Mouse (Mus musculus) G1E (cell line): ENCODE results near the gene Tdgf1. TPM values are rescaled to one million over a fixed set of nuclear protein-coding genes. Genes with fewer than 3 reads are reported as not detected.

Experiments used
- ATAC-seq: 2 replicates; pipeline ENCODE4 v1.8.0; 2016; ENCODE audit warnings: mild to moderate bottlenecking; ENCODE audit not compliant: insufficient number of reproducible peaks, poor library complexity, low FRiP score, severe bottlenecking; ENCODE audit errors: extremely low read depth
- DNase-seq: peaks from one replicate; pipeline ENCODE4 v3.0.0; 2012; ENCODE audit warnings: low spot score
- H3K27me3 ChIP-seq: 2 replicates; pipeline ENCODE4 v1.6.1; 2012; ENCODE audit warnings: mild to moderate bottlenecking, low read length, inconsistent platforms; ENCODE audit not compliant: insufficient read depth
- H3K36me3 ChIP-seq: replicated peaks from 2 replicates; pipeline ENCODE3; 2012; ENCODE audit warnings: mild to moderate bottlenecking, inconsistent platforms
- H3K4me1 ChIP-seq: 2 replicates; pipeline ENCODE4 v1.6.1; 2012; ENCODE audit warnings: low read depth, low read length, inconsistent platforms, mixed read lengths; ENCODE audit not compliant: insufficient read depth
- H3K4me3 ChIP-seq: 2 replicates; pipeline ENCODE4 v1.5.1; 2012; ENCODE audit warnings: low read depth, mild to moderate bottlenecking, inconsistent platforms, low read length, moderate library complexity, mixed read lengths
- H3K9me3 ChIP-seq: replicated peaks from 2 replicates; pipeline ENCODE4 v1.6.1; 2012; ENCODE audit warnings: inconsistent platforms
- CTCF ChIP-seq: IDR thresholded peaks from 2 replicates; pipeline ENCODE4 v1.5.1; 2012; ENCODE audit warnings: low read depth, low read length, inconsistent platforms, mixed read lengths
- GATA1 ChIP-seq: IDR thresholded peaks from 2 replicates; pipeline ENCODE4 v1.6.1; 2012; ENCODE audit warnings: borderline replicate concordance, low read length, inconsistent platforms, mixed read lengths
- GATA2 ChIP-seq: IDR thresholded peaks from 2 replicates; pipeline ENCODE4 v1.6.1; 2012; ENCODE audit warnings: low read depth, low read length, inconsistent platforms, borderline replicate concordance
- POLR2AphosphoS5 ChIP-seq: IDR thresholded peaks from 2 replicates; pipeline ENCODE4 v1.6.1; 2012; ENCODE audit warnings: low read depth, low read length, inconsistent platforms; ENCODE audit not compliant: insufficient replicate concordance
- TAL1 ChIP-seq: conservative IDR thresholded peaks from 2 replicates; pipeline ENCODE4 v1.6.1; 2012; ENCODE audit warnings: low read depth, low read length, inconsistent platforms, mixed read lengths
- polyA plus RNA-seq: library from polyadenylated mRNA; stranded (reverse); fragments of >175 nt; gene quantifications from 2 replicates; pipeline ENCODE4 v1.2.3, GENCODE M21; 2012
- total RNA-seq, 2 experiments: library from RNA; stranded (forward) in 1 of 2; stranded (reverse) in 1 of 2; fragments of 200-1000 nt in 1 of 2; fragments of >200 nt in 1 of 2; fragmentation: Nextera tagmentation in 1 of 2; gene quantifications; 2 replicates each; pipeline ENCODE4 v1.2.3; 2014 to 2017

The Tdgf1 gene
- total RNA-seq (2014; fragmentation: Nextera tagmentation) (not detected in 2 replicates), total RNA-seq (2017) (0.60 TPM in 1 of 2 replicates, not detected in the other), polyA plus RNA-seq (not detected in 2 replicates)

DNA sequence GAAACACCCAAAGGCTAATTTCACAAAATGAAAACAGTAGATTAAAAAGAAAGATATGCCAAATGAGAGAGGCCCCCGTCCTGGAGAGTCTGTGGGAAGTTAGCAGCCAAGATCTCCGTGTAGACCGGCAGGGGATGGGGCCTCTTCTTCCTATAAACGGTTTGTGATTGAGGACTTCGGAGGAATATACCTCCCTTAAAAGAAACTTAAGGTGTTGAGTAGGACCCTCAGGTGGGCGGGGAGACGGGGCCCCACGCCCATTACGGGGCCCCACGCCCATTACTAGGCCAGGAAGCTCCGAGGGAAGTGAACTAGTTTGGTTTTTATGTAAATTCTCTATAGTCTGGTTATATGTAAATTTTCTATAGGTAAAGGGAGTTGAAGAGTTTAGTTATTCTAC, at the start of gene Tdgf1:
Gene Tdgf1, minus strand, starts transcription at position 233 of the 400 bp plus-strand sequence.
- peaks cover 25% of the 10 kb centered on the region for H3K27me3 ChIP-seq
- no peak for DNase-seq
- no peaks in the 10 kb centered on the region for H3K4me1 ChIP-seq
- no peak within 1 kb of the TSS for H3K4me3 ChIP-seq
- H3K36me3 ChIP-seq, result no peaks in the 10 kb centered on the region
- TF ChIP-seq CTCF, result no peak
- TF ChIP-seq TAL1, result no peak
- ATAC-seq, result no peak
- H3K9me3 ChIP-seq, result no peaks in the 10 kb centered on the region

DNA sequence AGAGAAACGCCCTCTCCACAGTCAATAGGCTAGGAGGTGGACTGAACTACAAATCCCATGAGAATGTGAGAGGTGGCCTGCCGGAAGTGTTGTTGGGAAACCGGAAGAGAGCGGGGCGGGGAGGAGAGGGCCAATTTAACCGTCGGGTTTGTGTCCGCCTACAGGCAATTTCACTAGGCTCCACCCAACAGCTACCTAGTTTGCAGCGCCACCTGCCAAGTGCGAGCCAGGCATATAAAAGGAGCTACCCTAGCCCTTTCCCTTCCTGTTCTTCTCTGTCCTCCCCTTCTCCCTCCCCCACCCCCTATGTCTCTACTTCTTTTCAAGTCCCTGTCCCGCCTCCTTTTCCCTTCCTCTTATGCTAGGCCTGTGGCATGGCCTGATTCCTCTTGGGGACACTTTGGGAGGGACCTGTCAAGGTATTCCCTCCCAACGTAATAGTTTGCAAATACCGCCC, 48.8 kb upstream of the Tdgf1 start:
- ATAC-seq, result peak; percentile 77

DNA sequence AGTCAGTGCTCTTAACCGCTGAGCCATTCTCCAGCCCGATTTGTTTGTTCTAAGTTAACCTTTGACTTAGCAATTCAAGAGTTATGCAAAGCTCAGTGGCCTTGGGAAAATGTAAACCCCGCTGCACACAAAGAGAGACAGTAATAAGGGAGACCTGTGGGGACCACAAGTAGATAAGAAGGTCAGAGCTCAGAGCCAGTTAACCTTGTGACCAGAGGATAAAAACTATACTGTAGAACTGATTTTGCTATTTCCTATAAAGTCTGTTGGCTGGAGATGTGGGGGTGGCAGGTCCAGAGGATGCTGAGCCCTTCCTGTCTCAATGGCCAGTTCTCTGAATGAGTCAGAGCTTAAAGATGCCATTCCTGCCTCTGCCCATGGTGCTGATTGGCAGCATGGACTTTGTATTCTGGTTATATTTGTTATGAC, 47.3 kb upstream of the Tdgf1 start:
- no peak overlapping the region for H3K4me3 ChIP-seq
- ATAC-seq (no peak), DNase-seq (no peak)
- TF ChIP-seq GATA2 (no peak), CTCF (no peak), POLR2AphosphoS5 (no peak), GATA1 (no peak), TAL1 (no peak)
- peaks cover 6% of the 10 kb centered on the region for H3K4me1 ChIP-seq
- peaks cover 7% of the 10 kb centered on the region for H3K27me3 ChIP-seq
- H3K36me3 ChIP-seq, result no peaks in the 10 kb centered on the region
- H3K9me3 ChIP-seq, result no peaks in the 10 kb centered on the region

More for the DNA sequence above, 48.8 kb upstream of the Tdgf1 start:
- peak; percentile 54 for DNase-seq
- no peaks in the 10 kb centered on the region for H3K36me3 ChIP-seq
- H3K9me3 ChIP-seq, result no peaks in the 10 kb centered on the region
- H3K4me3 ChIP-seq, result peak overlapping the region; percentile 59; the same call in 1 of the 2 replicates
- peaks cover 4% of the 10 kb centered on the region for H3K27me3 ChIP-seq
- H3K4me1 ChIP-seq, result peaks cover 6% of the 10 kb centered on the region
- TF ChIP-seq TAL1 (no peak), POLR2AphosphoS5 (no peak), GATA2 (no peak), GATA1 (no peak), CTCF (no peak)

DNA sequence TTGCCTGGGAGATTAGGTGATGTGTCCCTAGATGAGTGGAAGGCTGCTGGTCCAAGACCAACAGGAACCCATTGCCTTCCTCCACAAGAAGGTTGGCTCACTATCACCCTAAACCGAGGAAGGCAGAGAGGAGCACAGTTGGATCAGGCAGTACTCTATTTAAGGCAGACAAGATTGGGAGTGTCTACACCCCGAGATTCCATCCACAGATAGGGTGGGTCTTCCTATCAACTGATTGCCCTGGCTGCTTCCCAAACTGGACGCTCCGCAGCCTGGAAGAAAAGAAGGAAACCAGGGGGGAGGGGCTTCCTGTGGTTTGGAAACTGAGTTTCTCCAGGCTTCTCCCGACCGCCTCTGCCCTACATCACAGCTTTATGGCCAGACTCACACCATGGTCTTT, 44.2 kb upstream of the Tdgf1 start, which contains the start of gene Rtp3:
Gene Rtp3, minus strand, starts transcription at position 380 of the 400 bp plus-strand sequence.
- Histone ChIP-seq H3K36me3 (no peaks in the 10 kb centered on the region), H3K4me1 (peaks cover 6% of the 10 kb centered on the region), H3K9me3 (peaks cover 9% of the 10 kb centered on the region), H3K4me3 (no peak within 1 kb of the TSS), H3K27me3 (peaks cover 7% of the 10 kb centered on the region)
- DNase-seq (no peak), ATAC-seq (no peak)
- TF ChIP-seq POLR2AphosphoS5 (no peak), CTCF (no peak), TAL1 (no peak)

DNA sequence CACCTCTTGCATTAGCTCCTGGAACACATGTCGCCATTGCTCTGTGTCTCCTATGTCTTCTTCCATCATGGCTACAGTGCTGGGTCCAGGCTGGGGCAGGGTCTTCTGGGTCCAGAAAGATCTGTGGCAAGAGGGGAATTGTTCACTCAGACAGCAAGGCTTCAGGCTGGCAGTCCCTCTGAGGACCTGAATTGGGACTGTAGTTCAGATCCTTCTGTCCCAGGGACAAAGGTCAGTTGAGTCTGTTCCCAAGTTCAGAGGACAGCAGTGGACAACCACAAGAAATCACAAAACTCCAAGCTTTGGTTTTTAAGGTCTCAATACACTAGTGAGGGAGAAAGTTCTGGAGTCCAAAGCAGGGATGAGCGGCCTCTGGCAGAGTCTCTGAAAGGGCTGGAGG, 43.6 kb upstream of the Tdgf1 start:
- H3K36me3 ChIP-seq, result no peaks in the 10 kb centered on the region
- no peak overlapping the region for H3K4me3 ChIP-seq
- DNase-seq, result no peak
- TF ChIP-seq CTCF, result no peak
- no peak for TF ChIP-seq TAL1
- TF ChIP-seq GATA2, result no peak
- no peak for TF ChIP-seq GATA1
- no peak for TF ChIP-seq POLR2AphosphoS5
- H3K9me3 ChIP-seq, result peaks cover 16% of the 10 kb centered on the region
- ATAC-seq, result no peak
- peaks cover under 1% of the 10 kb centered on the region for H3K4me1 ChIP-seq
- peaks cover 7% of the 10 kb centered on the region for H3K27me3 ChIP-seq

DNA sequence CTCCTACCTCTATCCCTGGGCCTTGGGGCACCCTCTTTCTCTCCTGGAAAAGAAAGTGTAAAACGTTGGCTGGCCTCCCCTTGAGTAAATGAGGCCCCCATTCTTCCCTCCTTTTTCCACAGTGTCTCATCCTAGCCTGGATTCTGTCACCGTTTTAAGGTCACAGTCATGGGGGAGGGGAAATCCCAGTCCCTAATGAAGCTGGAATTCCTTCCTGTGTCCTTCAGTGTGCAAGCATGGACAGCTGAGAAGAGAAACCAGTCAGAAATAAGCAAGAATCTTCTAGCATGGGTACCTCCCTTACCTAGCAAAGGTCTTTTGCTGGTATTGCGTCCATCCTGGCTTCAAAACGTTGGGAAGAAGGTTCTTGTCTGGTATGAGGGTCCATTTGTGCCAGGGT, 43.2 kb upstream of the Tdgf1 start:
- no peaks in the 10 kb centered on the region for H3K4me1 ChIP-seq
- DNase-seq (no peak), ATAC-seq (no peak)
- no peak overlapping the region for H3K4me3 ChIP-seq
- peaks cover 7% of the 10 kb centered on the region for H3K27me3 ChIP-seq
- H3K9me3 ChIP-seq, result peaks cover 20% of the 10 kb centered on the region
- TF ChIP-seq POLR2AphosphoS5 (no peak), GATA1 (no peak), GATA2 (no peak)
- H3K36me3 ChIP-seq, result no peaks in the 10 kb centered on the region

DNA sequence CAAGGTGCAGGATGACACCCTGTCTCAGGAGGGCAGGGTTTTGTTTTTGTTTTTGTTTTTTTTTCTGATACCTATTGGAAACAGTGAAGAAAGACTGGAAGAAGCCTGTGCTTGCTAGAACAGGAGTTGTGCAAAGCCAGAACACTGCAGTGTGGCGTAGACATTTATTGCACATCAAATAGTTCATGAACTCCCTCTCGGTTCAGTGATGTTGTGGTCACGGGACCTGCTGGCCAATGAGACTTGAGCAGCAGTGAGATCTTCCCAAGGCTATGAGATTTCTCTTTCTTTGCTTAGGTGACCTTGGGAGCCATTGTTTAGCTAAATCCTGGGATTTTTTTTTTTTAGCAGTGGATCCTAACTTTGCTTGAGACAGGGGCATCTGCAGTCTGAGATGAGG, 42.1 kb upstream of the Tdgf1 start:
- peaks cover 21% of the 10 kb centered on the region for H3K9me3 ChIP-seq
- TF ChIP-seq POLR2AphosphoS5 (no peak), GATA1 (no peak), GATA2 (no peak), CTCF (no peak), TAL1 (no peak)
- H3K27me3 ChIP-seq, result peaks cover 7% of the 10 kb centered on the region
- DNase-seq (no peak), ATAC-seq (no peak)
- H3K4me1 ChIP-seq, result no peaks in the 10 kb centered on the region
- H3K4me3 ChIP-seq, result no peak overlapping the region
- no peaks in the 10 kb centered on the region for H3K36me3 ChIP-seq
